Mouse (Mus musculus) layer of hippocampus, postnatal 25 days (tissue): Measurements from ENCODE around the gene Gmip. TPM values are rescaled to one million over a fixed set of nuclear protein-coding genes. Genes with fewer than 3 reads are reported as not detected.

Experiments
- DNase-seq, 2 experiments: peaks; one replicate each; pipeline ENCODE4 v3.0.0; 2022; ENCODE audit warnings: mixed read lengths in 2 of 2, low spot score in 1 of 2; ENCODE audit errors: extremely low spot score in 1 of 2
- total RNA-seq, 2 experiments: library from RNA; stranded (reverse); gene quantifications; 2 replicates each; pipeline ENCODE4 v1.2.3; 2021

Gene Gmip
- total RNA-seq, 2 experiments from 2014 or later, result 10.9 to 15.2 TPM

GRCm38 (mm10) chr8:69801796-69802195 is 6.7 kb upstream of the Gmip start:
- peak; percentile 2 to 3 for DNase-seq

- peak; percentile 0 to 2 for DNase-seq
Measured at GRCm38 (mm10) chr8:69802216-69802615, 6.3 kb upstream of the Gmip start.

GRCm38 (mm10) chr8:69803366-69803765 is 5.1 kb upstream of the Gmip start:
- peak in 1 of 2 experiments; percentile 7 for DNase-seq

GRCm38 (mm10) chr8:69804537-69804936 is 3.9 kb upstream of the Gmip start:
- DNase-seq, result peak in 1 of 2 experiments; percentile 3

GRCm38 (mm10) chr8:69805086-69805485 is 3.4 kb upstream of the Gmip start:
- DNase-seq, result peak in 1 of 2 experiments; percentile 5

DNA sequence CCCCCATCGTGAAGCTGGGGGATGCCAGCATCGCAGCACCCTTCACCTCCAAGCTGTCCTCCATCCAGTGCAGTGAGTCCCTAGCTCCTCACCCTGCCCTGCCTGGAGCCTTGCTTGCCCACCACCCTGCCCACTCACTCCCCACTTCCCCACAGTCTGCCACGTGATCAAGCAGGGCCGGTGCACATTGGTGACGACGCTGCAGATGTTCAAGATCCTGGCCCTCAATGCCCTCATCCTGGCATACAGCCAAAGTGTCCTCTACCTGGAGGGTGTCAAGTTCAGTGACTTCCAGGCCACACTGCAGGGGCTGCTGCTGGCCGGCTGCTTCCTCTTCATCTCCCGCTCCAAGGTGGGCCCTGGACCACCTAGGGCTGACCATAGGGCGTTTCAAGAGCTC is 3.0 kb upstream of the Gmip start:
- no peak for DNase-seq

- no peak for DNase-seq
Measured at GRCm38 (mm10) chr8:69807236-69807635, 1.2 kb upstream of the Gmip start.

- DNase-seq, result no peak
Measured at GRCm38 (mm10) chr8:69808864-69809403, 455 bp downstream of the Gmip start.

DNA sequence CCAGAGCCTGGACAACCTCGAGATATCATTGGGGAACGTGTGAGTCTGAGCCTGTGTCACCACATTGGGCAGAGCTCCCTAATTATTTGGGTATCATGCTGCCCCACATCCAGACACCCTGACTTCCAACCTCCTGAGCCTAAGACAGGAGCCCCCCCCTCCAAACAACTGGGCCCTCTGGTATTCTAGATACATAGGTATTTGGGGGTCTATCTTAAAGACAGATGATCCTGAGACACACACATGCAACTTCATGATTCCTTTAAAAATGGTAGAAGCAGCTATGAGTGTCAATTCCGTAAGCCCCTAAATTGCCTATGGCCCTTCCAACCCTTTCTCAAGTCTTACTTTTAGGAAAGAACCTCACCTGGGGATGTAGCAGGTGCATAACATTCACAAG is 1.3 kb downstream of the Gmip start:
- no peak for DNase-seq

DNA sequence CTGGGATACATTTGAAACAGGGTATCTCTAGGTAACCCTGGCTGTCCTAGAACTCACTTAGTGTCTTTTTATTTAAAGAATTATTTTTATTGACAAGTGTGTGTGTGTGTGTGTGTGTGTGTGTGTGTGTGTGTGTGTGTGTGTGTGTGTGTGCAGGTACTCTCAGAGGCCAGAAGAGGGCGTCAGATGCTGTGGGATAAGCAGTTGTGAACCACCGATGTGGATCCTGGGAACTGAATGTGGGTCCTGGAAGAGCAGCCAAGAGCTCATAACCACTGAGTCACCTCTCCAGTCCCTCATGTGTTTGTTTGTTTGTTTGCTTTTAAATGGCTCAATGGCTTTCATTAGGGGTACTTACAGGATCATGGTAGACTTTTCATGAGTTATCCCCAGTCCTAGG is 6.4 kb downstream of the Gmip start:
- no peak for DNase-seq

GRCm38 (mm10) chr8:69815396-69815795 is 6.9 kb downstream of the Gmip start:
- no peak for DNase-seq

DNA sequence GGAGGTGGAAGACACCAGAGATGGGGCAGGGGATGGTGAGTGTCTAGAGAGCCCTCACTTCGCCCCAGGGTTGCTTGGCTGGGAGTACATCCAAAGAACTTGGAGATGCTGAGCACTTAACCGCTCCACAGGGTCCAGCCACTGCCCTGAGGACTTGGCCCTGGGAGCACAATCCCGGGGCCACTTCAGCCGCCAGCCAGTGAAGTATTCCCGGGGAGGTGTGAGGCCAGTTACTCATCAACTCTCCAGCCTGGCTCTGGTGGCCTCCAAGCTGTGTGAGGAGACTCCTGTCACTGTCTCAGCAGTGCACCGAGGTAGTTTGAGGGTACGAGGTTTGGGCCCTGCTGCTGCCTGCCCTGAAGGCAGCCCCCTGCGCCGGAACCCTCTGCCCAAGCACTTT is 12.0 kb downstream of the Gmip start:
- DNase-seq, result no peak

DNA sequence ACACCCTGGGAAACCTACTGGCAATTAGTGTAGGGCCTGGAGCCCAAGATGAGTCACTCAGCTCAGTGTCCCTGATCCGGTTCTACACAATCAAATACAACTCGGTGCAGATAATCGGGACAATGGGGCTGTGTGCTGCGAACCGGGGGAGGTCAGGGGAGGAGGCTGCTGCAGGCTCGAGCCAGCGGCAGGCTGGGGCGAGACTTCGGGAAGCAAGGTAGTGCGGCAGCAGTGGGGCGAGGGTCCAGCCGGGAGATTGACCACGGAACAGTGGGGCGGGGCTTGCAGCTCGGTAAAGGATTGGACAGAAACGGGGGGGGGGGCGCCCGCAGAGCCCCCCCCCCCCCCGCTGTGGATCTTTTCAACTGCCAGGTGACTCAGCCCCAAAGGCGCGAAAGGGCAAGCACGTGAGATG is 13.5 kb downstream of the Gmip start:
- no peak for DNase-seq

GRCm38 (mm10) chr8:69822386-69823191 is 14.1 kb downstream of the Gmip start, which contains the start of gene Lpar2:
TSS of gene Lpar2 (plus strand) at chr8:69822429.
- no peak for DNase-seq

DNA sequence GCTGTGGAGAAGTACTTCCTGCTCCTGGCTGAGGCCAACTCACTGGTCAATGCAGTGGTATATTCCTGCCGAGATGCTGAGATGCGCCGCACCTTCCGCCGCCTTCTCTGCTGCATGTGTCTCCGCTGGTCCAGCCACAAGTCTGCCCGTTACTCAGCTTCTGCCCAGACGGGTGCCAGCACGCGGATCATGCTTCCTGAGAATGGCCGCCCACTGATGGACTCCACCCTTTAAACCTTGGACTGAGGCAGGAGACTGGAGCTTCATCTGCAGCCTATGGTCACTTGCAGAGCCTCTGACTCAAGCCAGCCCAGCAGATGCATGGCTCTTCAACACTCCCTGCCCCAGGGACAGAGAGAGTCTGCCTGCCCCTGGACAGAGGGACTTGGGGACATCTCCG is 17.9 kb downstream of the Gmip start:
- no peak for DNase-seq

DNA sequence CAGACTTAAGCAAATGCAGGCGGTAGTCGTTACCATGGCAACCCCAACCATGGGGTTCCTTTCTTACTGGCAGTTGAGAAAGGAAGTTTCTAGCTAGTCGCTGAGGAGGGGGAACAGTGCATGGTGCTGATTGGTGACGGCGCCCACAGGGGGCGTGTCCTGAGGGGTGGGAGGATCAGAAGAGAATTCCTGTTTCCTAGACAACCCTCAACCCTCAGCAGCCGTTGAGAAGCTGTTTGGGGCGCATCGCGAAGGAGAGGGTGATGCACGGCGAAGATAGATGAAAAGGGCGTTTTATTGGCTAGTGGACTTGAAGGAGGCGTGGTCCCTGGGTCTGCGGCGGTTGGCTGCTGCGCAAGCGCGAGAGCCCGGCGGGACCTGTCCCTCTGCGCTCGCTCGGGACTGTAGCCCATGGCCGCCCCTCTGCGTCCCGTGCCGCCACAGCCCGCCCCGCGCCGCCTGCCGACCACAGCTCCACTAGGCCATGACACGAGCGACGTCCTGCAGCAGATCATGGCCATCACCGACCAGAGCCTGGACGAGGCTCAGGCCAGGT is 23.9 kb downstream of the Gmip start, which contains the start of gene Pbx4:
Gene Pbx4 (plus strand): TSS at position 194 of the 556 bp plus-strand sequence.
- peak; percentile 72 to 76 for DNase-seq

DNA sequence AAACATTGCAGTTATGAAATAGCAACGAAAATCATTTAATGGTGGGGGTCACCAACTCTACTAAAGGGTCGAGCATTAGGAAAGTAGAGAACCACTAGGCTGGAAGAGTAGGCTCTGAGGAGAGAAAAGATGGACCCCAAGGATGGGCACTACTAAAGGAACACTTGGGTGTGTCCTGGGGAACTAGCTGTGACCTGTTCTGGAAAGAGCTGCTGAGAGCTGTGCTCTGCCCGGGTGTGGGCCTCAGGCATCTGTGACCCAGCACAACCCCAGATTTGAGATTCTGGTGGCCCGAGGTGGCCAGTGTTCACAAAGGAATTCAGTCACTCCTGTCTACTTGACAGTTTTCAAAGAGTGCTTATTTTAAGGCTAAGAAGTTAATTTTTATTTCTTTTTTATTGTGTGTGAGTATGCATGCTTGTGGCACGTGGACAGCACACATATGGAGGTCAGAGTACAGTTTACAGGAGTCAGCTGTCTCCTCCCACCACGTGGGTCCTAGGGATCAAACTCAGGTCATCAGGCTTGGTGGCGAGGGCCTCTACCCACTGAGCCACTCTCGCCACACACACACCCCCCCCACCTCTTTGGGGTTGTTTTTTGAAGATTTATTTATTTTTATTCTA is 28.7 kb downstream of the Gmip start:
- no peak for DNase-seq

- no peak for DNase-seq
Measured at GRCm38 (mm10) chr8:69847167-69848065, 38.9 kb downstream of the Gmip start.

DNA sequence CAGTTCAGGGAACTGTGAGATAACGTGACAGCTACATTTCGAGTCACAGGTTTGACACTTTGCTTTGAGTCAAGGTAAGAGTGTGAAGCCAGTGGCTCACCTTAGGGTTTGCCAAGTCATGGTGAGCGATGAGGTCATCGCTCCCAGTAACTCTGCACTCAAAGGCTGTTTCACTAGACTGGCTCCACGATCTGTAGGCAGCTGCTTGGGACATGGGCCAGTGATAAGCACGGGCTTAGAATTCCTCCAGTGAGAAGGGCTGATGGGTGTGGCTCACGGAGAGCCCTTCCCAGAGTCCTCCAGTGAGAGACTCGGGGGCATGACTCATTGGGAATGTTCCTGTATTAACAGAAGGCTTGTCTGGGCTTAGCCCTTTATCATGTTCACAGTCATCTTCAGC is 40.5 kb downstream of the Gmip start:
- DNase-seq, result no peak

- DNase-seq, result no peak
Measured at GRCm38 (mm10) chr8:69849899-69850298, 41.4 kb downstream of the Gmip start.
